Mouse (Mus musculus) regulatory T cell (primary cell): ENCODE results near the gene Slc47a1.
"Not testable (repeated sequence)": the region's sequence is repeated elsewhere in the genome, so short reads cannot be mapped to it uniquely, and the experiment has no call there.

ENCODE experiments used
- in situ Hi-C: fragments of 300-600 bp; cut with MboI, MseI; formaldehyde crosslinking; loops from one replicate; pipeline ENCODE4 v1.15.1; 2025; ENCODE audit warnings: high pct_unique_total_duplicates

Gene Slc47a1

DNA sequence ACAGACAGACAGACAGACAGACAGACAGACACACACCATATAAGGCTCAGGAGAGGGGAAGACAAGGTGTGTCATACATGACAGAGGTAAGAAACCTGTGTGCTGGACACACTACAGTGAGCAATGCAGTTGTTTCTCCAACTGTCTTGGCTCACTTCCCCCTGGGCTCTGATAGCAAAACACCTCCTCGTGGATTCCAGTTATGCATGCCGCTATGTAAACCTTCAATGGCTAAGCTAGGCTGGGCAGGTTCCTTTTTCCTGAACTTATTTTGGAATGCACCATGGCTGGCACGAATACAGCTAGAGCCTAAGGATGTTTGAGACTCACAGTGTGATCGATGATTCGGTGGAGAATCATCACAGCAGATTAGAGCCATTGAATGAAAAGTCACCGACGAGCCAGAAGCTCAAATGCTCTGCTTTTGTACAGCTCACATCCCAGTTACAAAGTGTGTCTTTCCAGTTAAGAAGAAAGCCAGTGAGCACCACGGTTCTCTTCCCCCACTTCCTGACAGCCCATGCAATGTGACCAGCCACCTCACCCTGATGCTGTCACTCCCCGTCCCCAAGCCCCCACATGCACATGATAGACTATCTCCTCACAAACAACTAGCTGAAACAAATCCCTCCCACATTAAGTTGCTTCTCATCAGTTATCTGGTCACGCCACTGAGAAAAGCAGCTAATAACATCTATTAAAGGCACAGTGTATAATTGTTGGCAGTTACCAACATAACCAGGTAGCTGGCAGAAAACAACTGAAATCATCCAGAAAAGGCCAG lies 57.0 kb downstream of the Slc47a1 start:
- in situ Hi-C loops = no loop called here

DNA sequence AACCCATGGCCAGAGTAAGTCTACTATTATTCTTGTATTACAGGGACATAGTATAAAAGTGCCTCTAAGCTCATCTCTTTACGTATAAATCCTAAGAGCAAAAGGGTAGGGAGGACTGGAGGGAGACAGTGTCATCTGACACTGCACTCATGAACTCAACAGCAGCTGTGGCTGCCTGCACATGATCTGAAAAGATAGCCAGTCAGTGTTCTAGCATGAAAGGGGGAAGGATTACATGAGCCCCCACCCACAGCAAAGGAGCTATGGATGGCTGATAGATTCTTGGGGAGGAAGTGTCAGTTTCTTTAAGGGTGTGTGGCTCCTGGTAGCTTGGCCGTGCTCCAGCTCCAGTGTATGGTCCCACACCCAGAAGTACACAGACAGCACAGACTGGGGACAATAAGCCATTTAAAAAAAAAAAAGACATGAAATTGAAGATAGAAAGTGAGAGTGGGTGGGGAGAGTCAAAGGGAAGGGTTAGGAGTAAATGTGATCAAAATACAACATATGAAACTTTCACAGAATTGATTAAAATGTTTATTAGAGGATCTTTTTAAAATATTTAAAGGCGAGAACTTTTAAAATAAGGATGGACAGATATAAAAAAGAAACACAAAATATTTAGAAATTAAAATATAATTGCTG lies 58.1 kb downstream of the Slc47a1 start:
- in situ Hi-C loops = no loop called here

DNA sequence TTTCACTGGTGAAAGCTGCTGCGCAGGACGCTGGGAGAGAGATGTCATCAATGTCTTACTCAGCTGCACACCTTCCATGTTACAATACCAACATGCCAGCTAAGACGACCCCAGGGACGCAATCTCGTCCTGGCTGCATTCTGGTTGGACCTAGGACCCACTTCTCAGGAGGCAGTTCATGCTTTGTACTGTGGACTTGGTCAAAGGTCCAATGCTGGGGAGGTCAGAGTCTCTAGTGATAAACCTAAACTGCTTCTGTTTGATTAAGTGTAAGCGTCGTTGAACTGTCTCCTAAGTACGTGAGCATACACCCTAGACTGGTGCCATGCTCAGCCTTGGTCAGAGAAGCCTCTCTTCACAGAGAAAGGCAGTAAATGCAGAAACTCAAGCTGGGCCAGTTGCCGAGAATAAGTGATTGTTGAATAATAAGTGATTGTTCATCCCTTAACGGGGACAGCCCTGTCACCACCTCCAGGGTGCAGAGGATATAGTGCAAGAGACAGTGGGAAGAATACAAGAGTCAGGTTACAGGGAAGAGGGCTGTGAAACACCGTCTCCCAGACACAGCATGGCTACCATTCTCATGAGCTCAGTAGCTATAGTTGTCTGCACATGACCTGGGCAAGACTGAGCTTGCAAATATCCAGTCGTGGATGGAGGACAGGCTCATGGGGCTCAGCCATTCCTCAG lies 58.8 kb downstream of the Slc47a1 start:
- in situ Hi-C loops = no loop called here

DNA sequence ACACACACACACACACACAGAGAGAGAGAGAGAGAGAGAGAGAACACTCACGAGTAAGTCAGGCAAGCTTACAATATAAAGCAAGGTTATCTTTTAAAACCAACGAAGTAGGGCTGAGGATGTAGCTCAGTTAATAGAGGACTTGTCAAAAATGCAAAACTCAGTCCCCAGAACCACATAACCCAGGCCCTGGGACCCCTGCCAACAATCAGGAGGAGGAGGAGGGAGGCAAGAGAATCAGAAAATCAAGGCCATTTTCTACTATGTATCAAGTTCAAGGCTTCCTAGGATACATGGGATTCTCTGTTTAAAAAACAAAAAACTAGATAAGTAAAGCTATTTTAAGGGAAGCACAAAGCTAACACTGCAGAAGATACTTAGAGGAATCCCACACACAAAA lies 61.3 kb downstream of the Slc47a1 start:
- in situ Hi-C loops = no loop called here

DNA sequence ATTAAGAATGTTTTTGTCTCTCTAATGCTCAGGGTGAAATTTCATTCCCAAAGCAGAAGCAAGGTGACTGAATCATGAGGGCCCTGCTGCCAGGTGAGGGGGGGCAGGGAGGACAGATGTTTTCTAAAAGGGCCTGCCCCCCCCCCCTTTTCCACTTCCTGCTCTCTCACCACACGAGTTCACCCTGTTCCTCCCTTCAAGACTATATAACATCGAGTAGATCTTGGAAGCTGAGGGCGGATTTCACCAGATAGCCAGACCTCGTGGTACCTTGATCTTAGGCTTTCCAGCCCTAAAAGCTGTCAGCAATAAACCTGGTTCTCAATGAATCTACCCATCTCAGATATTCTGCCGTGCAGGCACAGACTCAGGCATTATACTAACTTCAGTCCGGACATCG lies 67.8 kb downstream of the Slc47a1 start:
- in situ Hi-C loops = no loop called here

DNA sequence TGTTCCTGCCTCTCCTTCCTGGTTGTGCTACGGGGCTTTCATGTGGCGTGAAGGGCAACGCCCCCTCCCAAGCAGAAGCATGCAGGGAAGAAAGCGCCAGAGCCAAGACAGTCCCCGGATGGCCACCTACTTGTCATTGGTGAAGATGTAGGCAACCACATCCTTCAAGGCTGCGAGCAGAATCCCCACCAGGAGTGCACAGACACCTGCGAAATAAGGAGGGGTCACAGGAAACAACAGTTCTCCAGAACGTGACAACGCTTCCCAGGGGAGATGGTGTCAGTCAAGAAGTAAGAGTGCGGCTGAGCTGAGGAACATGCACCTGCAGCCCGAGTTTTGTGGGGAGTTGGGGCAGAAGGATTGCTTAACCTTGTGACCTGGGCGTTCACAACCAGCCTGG lies 68.3 kb downstream of the Slc47a1 start:
- in situ Hi-C loops = no loop called here

DNA sequence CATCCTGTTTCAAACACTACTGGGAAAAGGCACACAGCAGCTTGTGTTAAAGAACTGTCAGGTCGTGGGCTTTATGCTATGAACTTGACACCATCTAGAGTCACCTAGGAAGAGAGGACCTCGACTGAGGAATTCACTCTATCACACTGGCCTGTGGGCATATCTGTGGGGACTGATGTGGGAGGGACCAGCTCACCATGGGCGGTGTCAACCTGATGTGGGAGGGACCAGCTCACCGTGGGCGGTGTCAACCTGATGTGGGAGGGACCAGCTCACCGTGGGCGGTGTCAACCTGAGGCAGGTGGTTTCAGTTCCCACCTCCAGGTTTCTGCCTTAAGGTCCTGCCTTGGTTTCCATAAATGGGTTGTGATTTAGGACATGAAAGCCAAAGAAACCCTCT lies 70.3 kb downstream of the Slc47a1 start:
- in situ Hi-C loops = no loop called here

DNA sequence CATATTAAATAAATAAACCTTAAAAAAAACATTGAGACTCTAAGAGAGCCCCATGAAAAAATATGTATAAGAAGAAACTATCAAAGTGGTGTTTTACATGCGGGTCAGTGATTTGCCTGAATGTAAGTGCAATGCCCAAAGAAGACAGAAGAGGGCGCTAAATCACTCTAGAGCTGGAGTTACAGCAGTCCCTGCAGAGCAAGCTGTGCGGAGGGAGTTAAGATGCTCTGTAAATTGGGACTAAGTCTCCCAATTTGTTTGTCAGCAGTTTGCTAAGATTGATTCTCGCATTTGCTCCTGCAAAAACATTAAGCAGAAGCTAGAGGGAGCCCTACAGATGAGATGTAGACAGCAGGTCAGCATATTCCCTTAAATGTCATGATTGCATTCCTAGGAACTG lies 72.8 kb downstream of the Slc47a1 start:
- in situ Hi-C loops = no loop called here

DNA sequence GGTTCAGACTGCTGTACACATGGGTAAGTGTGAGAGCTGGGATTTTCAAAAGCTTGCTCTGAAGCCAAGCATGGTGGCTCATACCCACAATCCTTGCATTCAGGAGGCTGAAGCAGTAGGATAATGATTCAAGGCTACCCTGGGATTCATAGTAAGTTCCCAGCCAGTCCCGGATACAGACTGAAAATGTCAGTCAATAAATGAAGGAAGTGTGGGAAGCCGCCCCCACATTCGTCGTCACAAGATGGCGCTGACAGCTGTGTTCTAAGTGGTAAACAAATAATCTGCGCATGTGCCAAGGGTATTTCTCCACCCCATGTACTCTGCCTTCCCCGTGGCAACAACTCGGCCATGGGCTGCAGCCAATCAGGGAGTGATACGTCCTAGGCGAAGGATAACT lies 73.6 kb downstream of the Slc47a1 start:
- in situ Hi-C loops = not testable (repeated sequence)

DNA sequence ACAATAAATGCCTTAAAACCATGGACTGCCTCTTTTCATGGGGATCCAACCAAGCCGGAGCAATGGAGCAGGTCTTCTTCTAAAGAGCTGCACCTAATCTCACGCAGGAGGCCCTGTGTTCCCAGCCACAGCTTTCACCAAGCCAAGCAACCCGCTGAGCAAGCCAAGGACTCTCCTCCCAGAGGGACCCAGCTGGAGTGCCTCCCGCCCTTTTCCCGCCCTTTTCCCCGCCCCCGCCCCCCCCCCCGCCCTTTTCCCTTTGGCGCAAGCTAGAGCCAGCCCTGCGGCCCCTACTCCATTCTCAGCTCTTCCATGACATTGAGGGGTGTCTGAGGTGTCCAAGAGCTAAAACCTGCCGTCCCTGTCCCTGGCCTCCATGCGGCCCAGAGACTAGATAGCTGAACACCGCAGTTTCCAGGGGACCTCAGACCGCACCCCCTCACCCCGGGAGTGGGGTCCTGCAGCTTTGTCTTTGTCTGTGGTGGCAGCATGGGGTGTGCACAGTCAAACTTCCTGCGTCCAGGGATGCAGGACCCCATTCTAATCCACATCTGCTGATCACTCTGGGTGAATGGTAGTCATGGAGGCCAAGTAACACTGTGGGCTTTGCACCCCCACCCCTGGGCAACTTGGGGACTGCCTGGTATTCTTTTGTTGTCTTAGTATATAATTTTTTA lies 77.3 kb downstream of the Slc47a1 start:
- in situ Hi-C loops = no loop called here

DNA sequence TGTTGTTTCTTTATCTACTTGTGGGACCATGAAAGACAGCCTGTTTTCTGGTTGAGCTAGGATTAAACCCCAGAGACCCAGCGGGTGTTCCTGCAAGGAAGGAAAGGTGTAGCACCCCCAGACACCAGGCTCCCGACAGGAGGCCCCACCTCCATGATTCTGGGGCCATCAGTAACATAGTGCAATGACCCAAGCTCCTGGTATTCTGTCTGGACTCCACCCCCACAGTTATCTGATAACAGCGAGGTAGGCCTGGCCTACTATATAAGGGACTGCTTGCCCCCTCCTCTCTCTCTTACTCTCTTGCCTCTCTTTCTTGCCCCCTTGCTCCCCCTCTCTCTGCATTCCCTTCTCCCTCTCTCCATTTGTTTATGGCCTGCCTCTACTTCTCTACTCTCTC lies 77.9 kb downstream of the Slc47a1 start:
- in situ Hi-C loops = no loop called here

DNA sequence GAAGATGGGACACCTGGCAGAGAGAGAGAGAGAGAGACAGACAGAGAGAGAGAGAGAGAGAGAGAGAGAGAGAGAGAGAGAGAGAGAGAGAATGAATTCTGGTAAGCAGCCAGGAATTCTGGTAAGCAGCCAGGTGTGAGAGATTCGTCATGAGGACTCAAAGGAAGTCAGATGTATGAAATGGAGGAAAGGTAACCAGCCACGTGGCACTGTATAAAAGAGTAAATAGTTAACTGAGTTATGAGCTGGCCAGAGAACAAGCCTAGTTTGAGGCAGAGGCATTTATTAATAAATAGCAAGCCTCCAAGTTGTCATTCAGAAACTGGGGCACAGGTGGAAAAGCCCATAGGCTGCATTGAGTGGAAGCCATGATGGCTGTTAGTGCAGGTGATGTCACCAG lies 80.2 kb downstream of the Slc47a1 start:
- in situ Hi-C loops = no loop called here

DNA sequence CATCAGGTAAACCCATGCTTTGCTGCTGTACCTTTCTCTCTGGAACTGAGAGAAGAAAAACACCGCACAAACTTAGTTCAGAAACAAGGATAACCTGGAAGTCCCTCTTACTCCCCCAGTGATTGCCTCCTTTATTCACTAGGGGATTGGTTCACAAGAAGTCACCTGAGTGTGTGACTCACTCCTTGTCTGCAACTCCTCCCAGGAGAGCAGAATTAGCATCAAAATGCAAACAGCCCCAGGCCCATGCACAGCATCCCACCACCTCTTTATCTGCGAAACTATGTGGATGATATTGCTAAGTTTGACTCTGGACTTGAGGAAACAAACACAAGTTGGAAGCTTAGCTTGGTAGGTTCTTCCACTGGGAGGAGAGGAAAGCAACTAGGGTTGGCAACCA lies 80.8 kb downstream of the Slc47a1 start:
- in situ Hi-C loops = no loop called here

DNA sequence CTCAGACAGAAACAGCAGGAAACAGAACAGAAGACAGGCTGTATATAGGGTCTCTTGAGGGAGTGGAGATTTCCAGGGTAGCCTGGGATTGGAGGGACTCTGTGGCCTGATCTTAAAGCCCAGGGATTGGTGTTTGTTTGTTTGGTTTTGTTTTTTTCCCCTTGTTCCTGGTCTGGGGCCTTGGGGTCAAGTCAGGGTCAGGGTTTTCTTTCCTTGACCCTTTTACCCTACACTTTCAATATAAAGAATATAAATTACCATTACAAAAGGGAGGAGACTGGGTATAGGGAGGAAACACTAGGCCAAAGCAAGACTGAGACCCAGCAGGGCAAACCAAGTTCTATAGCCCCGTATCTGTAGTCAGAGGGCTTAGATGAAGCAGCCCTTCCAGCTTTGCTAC lies 81.6 kb downstream of the Slc47a1 start:
- in situ Hi-C loops = no loop called here

DNA sequence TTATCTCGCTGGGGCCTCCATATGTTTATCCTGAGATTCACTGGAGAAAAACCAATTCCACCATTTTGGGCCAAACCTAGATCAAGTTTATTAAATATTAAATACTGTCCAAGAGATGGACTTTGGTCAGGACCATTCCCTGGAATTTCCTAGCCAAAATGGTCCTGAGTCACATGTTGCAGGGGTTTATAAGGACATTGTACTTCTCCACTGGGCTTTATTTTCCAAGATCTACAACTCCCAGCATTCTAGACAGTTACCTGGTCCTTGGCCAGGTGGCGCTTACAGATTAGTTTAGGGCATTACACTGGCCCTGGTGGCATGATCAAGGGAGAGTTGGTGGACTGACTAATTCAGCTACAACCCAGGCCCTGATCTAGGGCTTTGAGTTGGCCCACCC lies 82.6 kb downstream of the Slc47a1 start:
- in situ Hi-C loops = no loop called here

DNA sequence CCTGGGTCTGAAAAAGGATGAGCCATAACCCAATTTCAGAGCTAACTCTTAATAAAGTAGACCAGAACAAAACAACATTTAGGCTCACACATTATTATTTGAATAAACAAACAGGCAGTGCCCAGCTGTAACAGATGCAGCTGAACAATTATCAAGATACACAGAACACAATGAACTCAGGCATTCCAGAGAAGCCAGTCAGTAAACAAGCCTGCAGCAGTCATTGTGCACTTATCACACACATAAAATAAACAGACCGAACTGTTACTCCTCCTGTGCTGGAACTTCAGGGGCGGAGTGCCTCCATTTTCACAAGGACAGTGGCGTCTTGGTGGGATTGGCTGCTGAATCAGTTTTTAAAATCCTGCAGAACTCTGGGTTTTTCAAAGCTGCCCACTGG lies 83.7 kb downstream of the Slc47a1 start:
- in situ Hi-C loops = no loop called here
